ENCODE assay signal across 8 mouse cellular contexts in the genomic region with DNA sequence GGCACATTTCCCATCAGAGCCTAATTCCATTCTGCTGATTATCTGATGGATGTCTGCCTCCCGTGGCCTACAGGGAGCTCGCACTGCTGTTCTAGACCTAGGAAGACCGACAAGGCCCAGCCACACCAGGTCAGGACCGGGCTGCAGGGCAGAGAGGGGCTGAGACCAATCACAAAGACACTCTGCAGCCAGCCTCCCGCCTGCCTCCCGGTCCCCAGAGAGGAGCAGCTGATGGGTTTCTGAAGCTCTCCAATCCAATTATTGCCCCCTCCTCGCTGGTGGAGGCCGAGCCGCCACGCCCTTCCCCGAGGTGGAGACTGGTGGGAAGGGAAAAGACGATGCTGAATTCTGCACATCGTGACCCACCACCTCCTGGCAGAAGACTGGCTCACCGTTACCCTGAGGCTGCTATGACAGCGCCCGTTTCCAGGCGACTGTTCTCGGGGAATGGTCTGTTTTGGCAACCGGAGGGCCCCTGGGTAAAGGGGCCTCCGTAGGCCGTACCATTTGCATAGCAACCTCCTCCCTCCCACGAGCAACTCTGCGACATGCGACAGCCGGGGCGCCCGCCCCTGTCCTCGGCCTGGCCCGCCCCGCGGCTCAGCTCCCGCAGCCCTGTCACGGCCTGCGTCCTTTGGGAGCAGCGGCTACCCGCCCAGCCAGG. TPM values are rescaled to one million over a fixed set of nuclear protein-coding genes. Genes with fewer than 3 reads are reported as not detected.
A peak's percentile ranks its signal among the peaks of the same experiment; 100 is the strongest.
DNase-seq lines count a peak whose midpoint lies in the region; ATAC-seq and TF ChIP-seq lines count a peak whose summit lies in the region.

No protein-coding gene starts in this region.

- TF ChIP-seq EP300 in heart, postnatal 0 days (IDR thresholded peaks at IDR 0.05; ENCODE audit: low read depth) = peak; percentile 47; the same call in 1 of the 2 replicates
- TF ChIP-seq EP300 in liver, embryonic 14.5 days (IDR thresholded peaks at IDR 0.05; ENCODE audit: low read depth) = no peak; the same call in 1 of the 2 replicates

- no peaks in the 10 kb centered on the region for H3K27me3 ChIP-seq in forebrain, embryonic 12.5 days
- H3K27me3 ChIP-seq in heart, postnatal 0 days (ENCODE audit: control insufficient read depth, insufficient read depth, low read length) = no peaks in the 10 kb centered on the region
- no peaks in the 10 kb centered on the region for H3K27me3 ChIP-seq in liver, embryonic 14.5 days (ENCODE audit: control insufficient read depth, insufficient read depth, low read length)
- no peaks in the 10 kb centered on the region for H3K27me3 ChIP-seq in stomach, embryonic 16.5 days (ENCODE audit: control insufficient read depth, insufficient read depth, low read length)

- peak overlapping the region; percentile 35 for H3K4me3 ChIP-seq in forebrain, embryonic 12.5 days (replicated peaks)
- H3K4me3 ChIP-seq in heart, postnatal 0 days (ENCODE audit: low read depth, low read length) = peak overlapping the region; percentile 23
- peak overlapping the region; percentile 66 to 72 for H3K4me3 ChIP-seq in liver, embryonic 14.5 days (ENCODE audit: insufficient read depth in 1 of 2, low read depth in 2 of 2, low read length in 2 of 2)
- peak overlapping the region; percentile 46 for H3K4me3 ChIP-seq in stomach, embryonic 16.5 days (replicated peaks; ENCODE audit: low read length)

- H3K9me3 ChIP-seq in forebrain, embryonic 12.5 days = no peaks in the 10 kb centered on the region
- no peaks in the 10 kb centered on the region for H3K9me3 ChIP-seq in heart, postnatal 0 days (replicated peaks; ENCODE audit: control insufficient read depth, low read length)
- no peaks in the 10 kb centered on the region for H3K9me3 ChIP-seq in liver, embryonic 14.5 days (ENCODE audit: control insufficient read depth, low read length)
- no peaks in the 10 kb centered on the region for H3K9me3 ChIP-seq in stomach, embryonic 16.5 days (replicated peaks; ENCODE audit: control insufficient read depth, low read length)

- peak; percentile 79 for DNase-seq in ES-CJ7 (ENCODE audit: low read depth, low spot score)
- DNase-seq in c-Kit-positive CD71-positive TER-119-negative erythroid progenitor cells, embryonic 14.5 days (ENCODE audit: low read depth) = peak; percentile 72
- peak; percentile 95 for DNase-seq in heart, postnatal 0 days (ENCODE audit: low spot score)
- peak; percentile 74 to 79 for DNase-seq in kidney, postnatal 36 days
- DNase-seq in liver, embryonic 14.5 days (ENCODE audit: low read depth in 3 of 3, low spot score in 3 of 3) = peak; percentile 69 to 77 (median 71)
- DNase-seq in natural killer cell, adult 2 months (ENCODE audit: low spot score in 2 of 2) = peak; percentile 61 to 84

- H3K9ac ChIP-seq in forebrain, embryonic 12.5 days = peak overlapping the region; percentile 58
- H3K9ac ChIP-seq in heart, postnatal 0 days (replicated peaks; ENCODE audit: low read depth, low read length) = peak overlapping the region; percentile 15
- peak overlapping the region; percentile 95 for H3K9ac ChIP-seq in liver, embryonic 14.5 days (replicated peaks)
- peak overlapping the region; percentile 62 for H3K9ac ChIP-seq in stomach, embryonic 16.5 days (ENCODE audit: low read length)

- WGBS in forebrain, embryonic 12.5 days = under 1% methylated on average over 35 of the region's 36 CpGs
- WGBS in heart, postnatal 0 days = 1% methylated on average over 31 of the region's 36 CpGs
- WGBS in liver, embryonic 14.5 days (ENCODE audit: insufficient replicate concordance) = 2% methylated on average over 36 of the region's 36 CpGs
- WGBS in stomach, embryonic 16.5 days = 3% methylated on average over 36 of the region's 36 CpGs

- no peaks in the 10 kb centered on the region for H3K36me3 ChIP-seq in forebrain, embryonic 12.5 days (replicated peaks)
- no peaks in the 10 kb centered on the region for H3K36me3 ChIP-seq in heart, postnatal 0 days (replicated peaks; ENCODE audit: control insufficient read depth, insufficient read depth, low read length)
- H3K36me3 ChIP-seq in liver, embryonic 14.5 days (replicated peaks; ENCODE audit: control insufficient read depth, insufficient read depth, low read depth) = no peaks in the 10 kb centered on the region
- H3K36me3 ChIP-seq in stomach, embryonic 16.5 days (ENCODE audit: control insufficient read depth, insufficient read depth, low read length) = no peaks in the 10 kb centered on the region

- H3K4me1 ChIP-seq in forebrain, embryonic 12.5 days = peaks cover 29% of the 10 kb centered on the region
- H3K4me1 ChIP-seq in heart, postnatal 0 days (ENCODE audit: control insufficient read depth, insufficient read depth) = peaks cover 57% of the 10 kb centered on the region
- peaks cover 76 to 80% of the 10 kb centered on the region in 2 experiments for H3K4me1 ChIP-seq in liver, embryonic 14.5 days (replicated peaks; ENCODE audit: control insufficient read depth in 2 of 2, insufficient read depth in 2 of 2, low read length in 1 of 2)
- H3K4me1 ChIP-seq in stomach, embryonic 16.5 days (ENCODE audit: control insufficient read depth, insufficient read depth, low read length) = peaks cover 32% of the 10 kb centered on the region

- peak; percentile 88 for ATAC-seq in forebrain, embryonic 12.5 days (ENCODE audit: low FRiP score)
- peak; percentile 91 for ATAC-seq in heart, postnatal 0 days (ENCODE audit: insufficient read depth, low read depth)
- peak; percentile 80 for ATAC-seq in liver, embryonic 14.5 days (ENCODE audit: insufficient read depth)
- ATAC-seq in stomach, embryonic 16.5 days (ENCODE audit: insufficient read depth, low FRiP score) = peak; percentile 83

- peak overlapping the region; percentile 65 for H3K4me2 ChIP-seq in forebrain, embryonic 12.5 days
- peak overlapping the region; percentile 50 for H3K4me2 ChIP-seq in heart, postnatal 0 days (ENCODE audit: low read depth, low read length)
- peak overlapping the region; percentile 89 for H3K4me2 ChIP-seq in liver, embryonic 14.5 days (ENCODE audit: low read depth)
- peak overlapping the region; percentile 65 for H3K4me2 ChIP-seq in stomach, embryonic 16.5 days (ENCODE audit: low read depth, low read length)

- peak overlapping the region; percentile 93 for H3K27ac ChIP-seq in forebrain, embryonic 12.5 days
- H3K27ac ChIP-seq in heart, postnatal 0 days (ENCODE audit: low read depth) = peak overlapping the region; percentile 80
- H3K27ac ChIP-seq in liver, embryonic 14.5 days = peak overlapping the region; percentile 100
- H3K27ac ChIP-seq in stomach, embryonic 16.5 days (ENCODE audit: low read length) = peak overlapping the region; percentile 53

- no peak for TF ChIP-seq CTCF in heart, postnatal 0 days (IDR thresholded peaks at IDR 0.05; ENCODE audit: low read depth)
- peak; percentile 15; the same call in 1 of the 2 replicates for TF ChIP-seq CTCF in liver, embryonic 14.5 days (IDR thresholded peaks at IDR 0.05; ENCODE audit: low read depth)

RNA-seq across cellular contexts. Expression of gene Pim1, which starts 53.5 kb away (rescaled TPM):
- polyA plus RNA-seq in forebrain, embryonic 12.5 days (2016; fragmentation: Nextera tagmentation; extraction: Ambion mirVana) = 18.9 and 22.6 TPM in 2 replicates
- total RNA-seq in heart, postnatal 0 days (2014; rRNA removed; ENCODE audit: low replicate concordance) = 58.4 and 81.0 TPM in 2 replicates
- 28.6 and 29.2 TPM in 2 replicates for polyA plus RNA-seq in heart, postnatal 0 days (2015; fragmentation: Nextera tagmentation; extraction: Ambion mirVana)
- 61.4 and 64.5 TPM in 2 replicates for polyA plus RNA-seq in liver, embryonic 14.5 days (2012; rRNA removed)
- 60.4 and 69.9 TPM in 2 replicates for polyA plus RNA-seq in liver, embryonic 14.5 days (2014; fragmentation: Nextera tagmentation; extraction: Ambion mirVana)
- 11.8 and 13.5 TPM in 2 replicates for polyA plus RNA-seq in stomach, embryonic 16.5 days (2015; fragmentation: Nextera tagmentation; extraction: Ambion mirVana)

Comparison
In these comparisons a context has a peak if more than half of its experiments do, and no peak if none do; other contexts are left out.
1. Peak in every context shown above with its lines: DNase-seq, ATAC-seq, H3K4me3 ChIP-seq and H3K27ac ChIP-seq.
2. H3K9ac ChIP-seq: peak in every context shown above with its lines; median percentile 95 in liver, embryonic 14.5 days; 62 in stomach, embryonic 16.5 days; 58 in forebrain, embryonic 12.5 days; 15 in heart, postnatal 0 days.